Mouse (Mus musculus) intestine, embryonic 16.5 days (tissue): ENCODE data around the gene Dixdc1. TPM values are rescaled to one million over a fixed set of nuclear protein-coding genes. Genes with fewer than 3 reads are reported as not detected.
A peak's percentile ranks its signal among the peaks of the same experiment; 100 is the strongest.

ENCODE experiments used
- ATAC-seq: fragments of 200-750 bp; cut with Nextera tagmentation; 2 replicates; pipeline ENCODE4 v1.8.0; 2017; ENCODE audit warnings: moderate TSS enrichment, moderate library complexity
- H3K27ac ChIP-seq: fragments of 300-500 bp; sonication (generic); 2 replicates; pipeline ENCODE4 v1.5.1; 2014; ENCODE audit warnings: mild to moderate bottlenecking, low read length
- H3K27me3 ChIP-seq: fragments of 300-500 bp; sonication (generic); replicated peaks from 2 replicates; pipeline ENCODE4 v1.6.1; 2014; ENCODE audit warnings: low read length, control low read depth, mixed read lengths; ENCODE audit not compliant: control insufficient read depth, insufficient read depth
- H3K36me3 ChIP-seq: fragments of 300-500 bp; sonication (generic); 2 replicates; pipeline ENCODE4 v1.6.1; 2014; ENCODE audit warnings: low read length, control low read depth; ENCODE audit not compliant: control insufficient read depth, insufficient read depth
- H3K4me1 ChIP-seq: fragments of 300-500 bp; sonication (generic); 2 replicates; pipeline ENCODE4 v1.6.1; 2014; ENCODE audit warnings: low read length, control low read depth, mixed read lengths; ENCODE audit not compliant: control insufficient read depth, insufficient read depth
- H3K4me2 ChIP-seq: fragments of 300-500 bp; sonication (generic); 2 replicates; pipeline ENCODE4 v1.6.1; 2014; ENCODE audit warnings: low read depth, low read length, control low read depth
- H3K4me3 ChIP-seq: fragments of 300-500 bp; sonication (generic); 2 replicates; pipeline ENCODE4 v1.5.1; 2014; ENCODE audit warnings: mild to moderate bottlenecking, low read length
- H3K9ac ChIP-seq: fragments of 300-500 bp; sonication (generic); 2 replicates; pipeline ENCODE4 v1.6.1; 2014; ENCODE audit warnings: low read depth, low read length
- H3K9me3 ChIP-seq: fragments of 300-500 bp; sonication (generic); 2 replicates; pipeline ENCODE4 v1.6.1; 2016; ENCODE audit warnings: low read length, control low read depth; ENCODE audit not compliant: control insufficient read depth
- WGBS: fragments of 180-500 bp; shearing (Covaris S2); extraction: QIAGEN DNeasy Blood & Tissue Kit; methylation state at CpG from one replicate; pipeline ENCODE4 v1.1.7; 2014; 5-methylcytosine and 5-hydroxymethylcytosine counted together
- polyA plus RNA-seq: library from polyadenylated mRNA; unstranded; fragments of >200 nt; fragmentation: Nextera tagmentation; extraction: Ambion mirVana; gene quantifications from 2 replicates; pipeline ENCODE4 v1.2.1, GENCODE M21; 2015

The Dixdc1 gene
- polyA plus RNA-seq, 1 experiment from 2014 or later, result 4.8 TPM

DNA sequence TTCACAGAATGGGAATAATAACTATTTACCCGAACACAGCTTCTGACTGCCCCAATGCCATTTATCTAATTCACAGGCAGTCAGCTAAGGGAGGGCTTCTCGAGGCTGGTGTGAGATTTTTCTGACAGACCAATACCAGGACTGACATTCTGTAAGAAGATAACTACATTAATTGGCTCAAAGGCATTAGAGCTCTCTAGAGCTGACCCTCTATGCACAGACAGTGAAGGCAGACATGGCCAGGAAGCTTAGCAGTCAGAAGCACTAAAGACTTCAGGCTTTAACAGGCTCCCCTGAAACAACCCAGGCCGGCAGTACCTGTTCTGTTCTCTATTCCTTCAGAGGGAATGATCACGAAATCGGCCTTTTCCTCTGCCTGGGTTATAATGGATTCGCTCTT is 44.2 kb downstream of the Dixdc1 start:
- 84% methylated on average over 6 of the region's 6 CpGs for WGBS
- no peak overlapping the region for H3K9ac ChIP-seq

DNA sequence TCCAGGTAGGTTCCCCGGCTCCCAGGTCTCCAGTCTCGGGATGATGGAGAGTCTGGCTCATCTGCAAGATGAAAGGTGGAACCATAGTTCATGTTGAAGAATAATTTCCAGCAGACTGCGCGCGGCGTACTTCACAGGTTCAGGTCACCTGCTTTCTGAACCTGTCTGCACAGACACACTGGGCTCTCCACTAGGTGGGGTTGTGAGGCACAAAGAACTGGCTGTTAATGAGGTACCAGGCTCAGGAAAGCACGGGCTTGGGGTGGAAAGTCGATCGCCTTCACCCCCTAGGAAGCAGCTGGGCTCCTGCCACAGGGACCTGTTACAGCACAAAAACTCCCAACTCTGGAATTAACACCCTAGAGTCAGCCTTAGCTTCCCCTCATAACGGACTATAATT is 45.7 kb downstream of the Dixdc1 start:
- ATAC-seq, result peak; percentile 86
- peak overlapping the region; percentile 19 for H3K4me3 ChIP-seq

More for the DNA sequence above, 44.2 kb downstream of the Dixdc1 start:
- Histone ChIP-seq H3K27me3 (peaks cover 4% of the 10 kb centered on the region; the same call in 1 of the 2 replicates), H3K4me2 (no peak overlapping the region), H3K27ac (no peak overlapping the region), H3K4me3 (no peak overlapping the region), H3K4me1 (peaks cover 14% of the 10 kb centered on the region), H3K36me3 (no peaks in the 10 kb centered on the region), H3K9me3 (no peaks in the 10 kb centered on the region)
- ATAC-seq, result no peak

DNA sequence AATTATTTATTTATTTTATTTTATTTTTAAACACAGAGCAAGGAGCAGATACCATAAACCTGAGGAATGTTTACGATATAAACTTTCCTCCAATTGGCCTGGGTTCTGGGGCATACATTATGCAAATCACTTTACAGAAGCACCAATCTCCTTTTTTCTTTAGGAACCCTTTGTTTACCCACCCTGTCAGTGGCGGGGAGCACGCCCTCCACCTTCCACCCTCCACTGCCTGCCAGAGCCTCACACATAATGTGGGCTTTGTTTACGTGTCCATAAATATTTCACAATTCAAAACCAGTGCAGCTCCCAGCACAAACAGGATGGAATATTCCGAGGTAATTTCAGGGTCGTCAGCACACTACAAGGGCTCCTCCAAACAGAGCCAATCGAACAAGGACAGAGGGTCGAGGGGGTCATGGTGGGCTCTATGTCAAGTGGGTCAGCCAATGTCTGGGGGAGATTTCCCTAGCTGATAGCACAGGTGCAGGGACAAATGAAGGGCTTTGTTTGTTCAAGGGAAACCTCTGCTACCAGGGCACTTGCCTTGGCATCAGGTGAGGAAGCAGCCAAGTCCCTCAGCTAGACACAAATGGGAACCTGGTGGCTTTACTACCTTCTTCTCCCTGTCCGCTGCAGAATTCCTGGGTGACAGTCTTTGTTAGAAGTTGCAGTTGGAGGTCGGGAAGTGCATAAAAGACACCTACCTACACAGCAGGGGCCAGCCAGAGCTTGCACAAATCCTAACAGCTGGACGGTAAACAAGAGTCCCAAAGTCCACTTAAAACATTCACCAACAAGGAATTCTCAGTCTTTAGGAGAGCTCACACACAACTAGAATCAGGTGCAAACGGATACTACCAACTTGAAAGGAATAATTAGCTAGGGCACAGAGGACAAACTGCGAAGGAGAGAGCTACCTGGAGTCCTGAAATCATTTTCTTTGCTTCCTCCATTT is 46.4 kb downstream of the Dixdc1 start:
- WGBS, result 25% methylated on average over 13 of the region's 13 CpGs
- Histone ChIP-seq H3K4me1 (peaks cover 6% of the 10 kb centered on the region; the same call in 1 of the 2 replicates), H3K4me3 (peak overlapping the region; percentile 19), H3K36me3 (no peaks in the 10 kb centered on the region), H3K27me3 (no peaks in the 10 kb centered on the region), H3K27ac (no peak overlapping the region), H3K9me3 (no peaks in the 10 kb centered on the region), H3K4me2 (peak overlapping the region; percentile 42), H3K9ac (no peak overlapping the region)
- peak; percentile 58 for ATAC-seq

More for the DNA sequence above, 45.7 kb downstream of the Dixdc1 start:
- WGBS, result 21% methylated on average over 10 of the region's 10 CpGs
- H3K9me3 ChIP-seq, result no peaks in the 10 kb centered on the region
- H3K27ac ChIP-seq, result no peak overlapping the region
- H3K9ac ChIP-seq, result no peak overlapping the region
- H3K36me3 ChIP-seq, result no peaks in the 10 kb centered on the region
- H3K4me1 ChIP-seq, result peaks cover 11% of the 10 kb centered on the region
- peak overlapping the region; percentile 42 for H3K4me2 ChIP-seq
- no peaks in the 10 kb centered on the region; the same call in 1 of the 2 replicates for H3K27me3 ChIP-seq

DNA sequence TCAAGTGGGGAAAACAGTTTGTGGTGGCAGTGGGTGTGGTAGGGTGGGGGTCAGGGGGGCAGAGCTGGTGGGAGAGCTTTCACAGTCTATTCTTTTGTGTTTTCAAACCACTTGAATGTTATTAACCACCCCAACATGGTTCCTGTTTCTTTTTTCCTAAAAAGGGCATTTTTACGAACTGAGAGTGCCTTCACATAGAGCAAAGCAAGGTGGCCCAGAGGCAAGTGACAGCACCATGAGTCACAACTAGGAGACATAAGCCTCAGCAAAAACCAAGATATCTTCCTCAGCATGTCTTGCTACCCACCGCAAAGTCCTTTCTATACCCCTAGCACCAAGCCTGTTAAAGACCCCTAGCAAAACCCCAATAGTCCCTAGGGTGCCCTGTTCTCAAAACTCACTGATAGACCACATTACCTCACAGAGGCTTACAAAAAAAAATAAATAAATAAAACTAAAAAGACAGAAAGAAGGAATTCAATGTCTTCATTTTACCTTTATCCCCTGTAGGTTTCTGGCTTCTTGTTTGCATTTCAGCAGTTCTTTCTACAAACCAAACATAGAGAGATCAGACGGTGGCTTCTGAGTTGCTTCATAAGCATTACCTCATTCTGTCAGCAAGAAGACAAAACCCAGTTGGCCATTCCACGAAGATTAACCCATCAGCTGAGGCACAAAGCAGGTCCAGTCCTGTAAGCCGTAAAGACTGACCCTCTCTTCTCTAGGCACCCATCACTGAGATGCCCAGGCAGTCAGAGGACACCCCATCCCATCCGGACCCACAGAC is 52.3 kb downstream of the Dixdc1 start:
- ATAC-seq, result no peak
- Histone ChIP-seq H3K4me2 (no peak overlapping the region), H3K4me1 (no peaks in the 10 kb centered on the region), H3K9ac (no peak overlapping the region), H3K4me3 (no peak overlapping the region), H3K36me3 (no peaks in the 10 kb centered on the region), H3K27me3 (no peaks in the 10 kb centered on the region), H3K9me3 (no peaks in the 10 kb centered on the region), H3K27ac (no peak overlapping the region)
- 73% methylated on average over 6 of the region's 6 CpGs for WGBS

DNA sequence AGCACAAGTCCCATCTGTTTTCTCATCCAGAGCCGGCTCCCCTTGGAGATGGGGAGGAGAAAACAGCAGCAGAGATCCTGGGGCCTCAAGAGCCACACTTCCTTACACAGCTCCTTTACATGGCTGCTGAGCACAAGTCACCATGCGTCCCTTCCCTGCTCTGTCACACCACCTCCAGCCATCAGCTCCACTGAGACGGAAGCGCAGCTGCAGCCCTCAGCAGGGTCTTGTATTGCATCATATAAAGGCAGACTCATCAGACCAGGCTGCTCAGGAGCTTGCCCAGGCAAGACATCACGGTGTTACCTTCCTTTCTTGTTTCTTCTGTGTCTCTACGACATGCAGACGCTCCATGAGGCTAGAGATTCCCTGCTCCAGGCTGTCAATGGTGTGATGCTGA is 57.6 kb downstream of the Dixdc1 start:
- Histone ChIP-seq H3K36me3 (no peaks in the 10 kb centered on the region), H3K27me3 (no peaks in the 10 kb centered on the region), H3K27ac (no peak overlapping the region), H3K4me3 (no peak overlapping the region), H3K4me2 (no peak overlapping the region), H3K9me3 (no peaks in the 10 kb centered on the region), H3K9ac (no peak overlapping the region), H3K4me1 (no peaks in the 10 kb centered on the region)
- no peak for ATAC-seq
- WGBS, result 68% methylated on average over 7 of the region's 7 CpGs

DNA sequence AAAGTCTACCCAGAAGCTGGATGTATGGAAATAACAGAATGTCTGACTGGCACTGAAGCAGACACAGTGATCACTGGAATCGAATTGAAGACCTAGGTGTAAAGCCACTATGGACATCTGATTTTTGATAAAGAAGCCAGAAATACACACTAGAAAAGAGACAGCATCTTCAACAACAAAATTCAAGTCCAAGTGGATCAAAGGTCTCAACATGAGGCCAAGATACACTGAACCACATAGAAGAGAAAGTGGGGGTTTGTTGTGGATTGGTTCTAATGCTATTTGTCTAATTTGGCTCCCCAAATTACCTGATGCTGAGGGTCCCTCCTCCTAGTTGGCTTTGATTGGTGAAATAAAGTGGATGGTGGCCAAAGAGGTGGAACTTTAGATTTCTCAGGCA is 59.9 kb downstream of the Dixdc1 start:
- no peaks in the 10 kb centered on the region for H3K27me3 ChIP-seq
- no peak overlapping the region for H3K9ac ChIP-seq
- WGBS, result 83% methylated on average over 1 of the region's 1 CpGs
- no peak overlapping the region for H3K4me3 ChIP-seq
- no peak overlapping the region for H3K4me2 ChIP-seq
- no peak for ATAC-seq
- no peaks in the 10 kb centered on the region for H3K4me1 ChIP-seq
- no peak overlapping the region for H3K27ac ChIP-seq
- H3K9me3 ChIP-seq, result no peaks in the 10 kb centered on the region
- no peaks in the 10 kb centered on the region for H3K36me3 ChIP-seq

DNA sequence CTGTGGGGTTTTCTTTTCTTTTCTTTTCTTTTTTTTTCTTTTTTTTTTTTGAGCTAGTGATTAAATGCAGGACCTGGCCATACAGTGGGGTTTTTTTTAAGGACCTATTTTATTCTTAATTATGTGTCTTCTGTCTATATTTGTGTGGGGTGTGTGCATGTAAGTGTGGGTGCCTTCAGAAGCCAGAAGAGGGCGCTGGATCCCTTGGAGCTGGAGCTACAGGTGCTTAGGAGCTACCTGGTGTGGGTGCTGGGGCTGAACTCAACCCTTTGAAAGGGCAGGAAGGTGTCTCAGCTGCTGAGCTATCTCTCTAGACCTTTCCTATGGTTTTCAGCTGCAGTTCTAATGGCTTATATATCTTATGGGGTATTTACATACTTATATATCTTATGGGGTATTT is 64.5 kb downstream of the Dixdc1 start:
- no peak overlapping the region for H3K9ac ChIP-seq
- 15% methylated on average over 1 of the region's 1 CpGs for WGBS
- no peaks in the 10 kb centered on the region for H3K4me1 ChIP-seq

DNA sequence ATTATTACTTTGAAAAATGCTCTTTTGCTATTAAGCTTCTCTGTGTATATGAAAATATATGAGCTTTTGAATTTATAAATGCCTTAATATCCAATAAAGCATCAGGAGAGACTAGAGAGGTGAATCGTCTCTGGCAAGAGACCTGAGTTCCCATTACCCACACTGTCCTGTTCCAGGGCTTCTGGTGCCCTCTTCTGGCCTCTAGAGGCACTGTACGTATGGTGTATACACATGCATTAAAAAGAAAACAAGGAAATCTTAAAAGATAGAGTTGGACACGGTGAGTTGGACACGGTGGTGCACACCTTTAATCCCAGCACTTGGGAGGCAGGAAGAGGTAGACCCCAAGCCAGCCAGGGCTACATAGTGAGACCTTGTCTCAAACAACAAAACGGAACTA is 68.6 kb downstream of the Dixdc1 start:
- Histone ChIP-seq H3K36me3 (no peaks in the 10 kb centered on the region), H3K4me1 (no peaks in the 10 kb centered on the region), H3K4me2 (no peak overlapping the region), H3K27me3 (no peaks in the 10 kb centered on the region), H3K4me3 (no peak overlapping the region), H3K9ac (no peak overlapping the region), H3K9me3 (no peaks in the 10 kb centered on the region), H3K27ac (no peak overlapping the region)
- 36% methylated on average over 5 of the region's 5 CpGs for WGBS
- ATAC-seq, result peak; percentile 77

More for the DNA sequence above, 64.5 kb downstream of the Dixdc1 start:
- ATAC-seq, result no peak
- Histone ChIP-seq H3K4me3 (no peak overlapping the region), H3K9me3 (no peaks in the 10 kb centered on the region), H3K36me3 (no peaks in the 10 kb centered on the region), H3K27ac (no peak overlapping the region), H3K27me3 (no peaks in the 10 kb centered on the region), H3K4me2 (no peak overlapping the region)
